Mouse (Mus musculus) kidney, embryonic 16.5 days (tissue): Measurements from ENCODE around the gene Clstn2. TPM values are rescaled to one million over a fixed set of nuclear protein-coding genes. Genes with fewer than 3 reads are reported as not detected.

Source experiments
- ATAC-seq: fragments of 200-750 bp; cut with Nextera tagmentation; 2 replicates; pipeline ENCODE4 v1.8.0; 2017; ENCODE audit warnings: moderate TSS enrichment; ENCODE audit not compliant: low FRiP score, low TSS enrichment
- H3K27ac ChIP-seq: fragments of 300-500 bp; sonication (generic); 2 replicates; pipeline ENCODE4 v1.5.1; 2014; ENCODE audit warnings: low read length
- H3K27me3 ChIP-seq: fragments of 300-500 bp; sonication (generic); 2 replicates; pipeline ENCODE4 v1.6.1; 2014; ENCODE audit warnings: low read length, control low read depth, mixed read lengths; ENCODE audit not compliant: insufficient read depth
- H3K36me3 ChIP-seq: fragments of 300-500 bp; sonication (generic); 2 replicates; pipeline ENCODE4 v1.6.1; 2014; ENCODE audit warnings: low read length, control low read depth, mixed read lengths; ENCODE audit not compliant: insufficient read depth
- H3K4me1 ChIP-seq: fragments of 300-500 bp; sonication (generic); 2 replicates; pipeline ENCODE4 v1.6.1; 2014; ENCODE audit warnings: low read length, control low read depth, mixed read lengths; ENCODE audit not compliant: insufficient read depth
- H3K4me2 ChIP-seq: fragments of 300-500 bp; sonication (generic); replicated peaks from 2 replicates; pipeline ENCODE4 v1.6.1; 2014; ENCODE audit warnings: low read depth, low read length
- H3K4me3 ChIP-seq: fragments of 300-500 bp; sonication (generic); 2 replicates; pipeline ENCODE4 v1.5.1; 2014; ENCODE audit warnings: mild to moderate bottlenecking, low read length
- H3K9ac ChIP-seq: fragments of 300-500 bp; sonication (generic); replicated peaks from 2 replicates; pipeline ENCODE4 v1.6.1; 2014; ENCODE audit warnings: low read length
- H3K9me3 ChIP-seq: fragments of 300-500 bp; sonication (generic); 2 replicates; pipeline ENCODE4 v1.6.1; 2016; ENCODE audit warnings: low read length, control low read depth
- WGBS: fragments of 180-500 bp; shearing (Covaris S2); extraction: QIAGEN DNeasy Blood & Tissue Kit; methylation state at CpG from one replicate; pipeline ENCODE4 v1.1.7; 2014; 5-methylcytosine and 5-hydroxymethylcytosine counted together
- polyA plus RNA-seq: library from polyadenylated mRNA; unstranded; fragments of >200 nt; fragmentation: Nextera tagmentation; extraction: Ambion mirVana; gene quantifications from 2 replicates; pipeline ENCODE4 v1.2.1, GENCODE M21; 2015

Gene Clstn2
- polyA plus RNA-seq, 1 experiment from 2014 or later: 1.5 TPM

- H3K4me1 ChIP-seq: no peaks in the 10 kb centered on the region
- H3K4me2 ChIP-seq: no peak overlapping the region
- H3K27me3 ChIP-seq: no peaks in the 10 kb centered on the region
- no peaks in the 10 kb centered on the region for H3K9me3 ChIP-seq
- no peak for ATAC-seq
- WGBS: 74% methylated on average over 7 of the region's 7 CpGs
- no peaks in the 10 kb centered on the region for H3K36me3 ChIP-seq
- H3K27ac ChIP-seq: no peak overlapping the region
- H3K9ac ChIP-seq: no peak overlapping the region
- H3K4me3 ChIP-seq: no peak overlapping the region
Observed at GRCm38 (mm10) chr9:97570881-97571280, 462.1 kb downstream of the Clstn2 start.

- Histone ChIP-seq H3K4me3 (no peak overlapping the region), H3K36me3 (no peaks in the 10 kb centered on the region), H3K9ac (no peak overlapping the region), H3K27ac (no peak overlapping the region), H3K4me2 (no peak overlapping the region), H3K4me1 (no peaks in the 10 kb centered on the region), H3K9me3 (no peaks in the 10 kb centered on the region), H3K27me3 (no peaks in the 10 kb centered on the region)
- ATAC-seq: no peak
- 90% methylated on average over 6 of the region's 6 CpGs for WGBS
Observed at GRCm38 (mm10) chr9:97563121-97563520, 469.9 kb downstream of the Clstn2 start.

GRCm38 (mm10) chr9:97544359-97544758, 488.6 kb downstream of the Clstn2 start:
- no peaks in the 10 kb centered on the region for H3K4me1 ChIP-seq
- H3K27me3 ChIP-seq: no peaks in the 10 kb centered on the region
- H3K4me3 ChIP-seq: no peak overlapping the region
- no peak for ATAC-seq
- no peak overlapping the region for H3K4me2 ChIP-seq
- no peak overlapping the region for H3K9ac ChIP-seq
- H3K27ac ChIP-seq: no peak overlapping the region
- no peaks in the 10 kb centered on the region for H3K36me3 ChIP-seq
- 94% methylated on average over 4 of the region's 4 CpGs for WGBS
- H3K9me3 ChIP-seq: no peaks in the 10 kb centered on the region

- Histone ChIP-seq H3K4me1 (no peaks in the 10 kb centered on the region), H3K4me3 (no peak overlapping the region), H3K27me3 (no peaks in the 10 kb centered on the region), H3K36me3 (no peaks in the 10 kb centered on the region), H3K27ac (no peak overlapping the region), H3K9me3 (no peaks in the 10 kb centered on the region), H3K4me2 (no peak overlapping the region), H3K9ac (no peak overlapping the region)
- WGBS: 91% methylated on average over 6 of the region's 6 CpGs
- ATAC-seq: no peak
Observed at GRCm38 (mm10) chr9:97541419-97541818, 491.6 kb downstream of the Clstn2 start.

GRCm38 (mm10) chr9:97538075-97538779, 494.8 kb downstream of the Clstn2 start:
- WGBS: 37% methylated on average over 8 of the region's 8 CpGs
- no peaks in the 10 kb centered on the region for H3K36me3 ChIP-seq
- H3K4me2 ChIP-seq: no peak overlapping the region

GRCm38 (mm10) chr9:97534196-97534595, 498.8 kb downstream of the Clstn2 start:
- H3K36me3 ChIP-seq: no peaks in the 10 kb centered on the region
- H3K9me3 ChIP-seq: no peaks in the 10 kb centered on the region
- no peak overlapping the region for H3K27ac ChIP-seq
- H3K4me3 ChIP-seq: no peak overlapping the region
- H3K4me2 ChIP-seq: no peak overlapping the region
- no peak overlapping the region for H3K9ac ChIP-seq
- ATAC-seq: no peak
- 92% methylated on average over 2 of the region's 2 CpGs for WGBS
- no peaks in the 10 kb centered on the region for H3K27me3 ChIP-seq
- H3K4me1 ChIP-seq: no peaks in the 10 kb centered on the region

More at GRCm38 (mm10) chr9:97538075-97538779, 494.8 kb downstream of the Clstn2 start:
- Histone ChIP-seq H3K9ac (no peak overlapping the region), H3K4me3 (no peak overlapping the region), H3K9me3 (no peaks in the 10 kb centered on the region), H3K27me3 (no peaks in the 10 kb centered on the region), H3K27ac (no peak overlapping the region), H3K4me1 (no peaks in the 10 kb centered on the region)
- no peak for ATAC-seq

GRCm38 (mm10) chr9:97533306-97533705, 499.7 kb downstream of the Clstn2 start:
- H3K27me3 ChIP-seq: no peaks in the 10 kb centered on the region
- ATAC-seq: no peak
- WGBS: 72% methylated on average over 3 of the region's 3 CpGs

GRCm38 (mm10) chr9:97532536-97532935, 500.4 kb downstream of the Clstn2 start:
- Histone ChIP-seq H3K4me3 (no peak overlapping the region), H3K4me2 (no peak overlapping the region), H3K27ac (no peak overlapping the region), H3K9me3 (no peaks in the 10 kb centered on the region), H3K9ac (no peak overlapping the region), H3K27me3 (no peaks in the 10 kb centered on the region), H3K36me3 (no peaks in the 10 kb centered on the region), H3K4me1 (no peaks in the 10 kb centered on the region)
- ATAC-seq: no peak
- WGBS: 90% methylated on average over 13 of the region's 13 CpGs

More at GRCm38 (mm10) chr9:97533306-97533705, 499.7 kb downstream of the Clstn2 start:
- Histone ChIP-seq H3K36me3 (no peaks in the 10 kb centered on the region), H3K9me3 (no peaks in the 10 kb centered on the region), H3K27ac (no peak overlapping the region), H3K4me3 (no peak overlapping the region), H3K4me2 (no peak overlapping the region), H3K4me1 (no peaks in the 10 kb centered on the region), H3K9ac (no peak overlapping the region)

GRCm38 (mm10) chr9:97527926-97528325, 505.1 kb downstream of the Clstn2 start:
- Histone ChIP-seq H3K4me2 (no peak overlapping the region), H3K4me3 (no peak overlapping the region), H3K27me3 (no peaks in the 10 kb centered on the region), H3K36me3 (no peaks in the 10 kb centered on the region), H3K27ac (no peak overlapping the region), H3K4me1 (no peaks in the 10 kb centered on the region), H3K9ac (no peak overlapping the region), H3K9me3 (no peaks in the 10 kb centered on the region)
- ATAC-seq: no peak
- 88% methylated on average over 1 of the region's 1 CpGs for WGBS

- no peak overlapping the region for H3K4me2 ChIP-seq
- WGBS: 90% methylated on average over 1 of the region's 1 CpGs
- H3K4me3 ChIP-seq: no peak overlapping the region
- no peak overlapping the region for H3K9ac ChIP-seq
- no peaks in the 10 kb centered on the region for H3K36me3 ChIP-seq
- no peaks in the 10 kb centered on the region for H3K4me1 ChIP-seq
- no peak for ATAC-seq
- H3K9me3 ChIP-seq: no peaks in the 10 kb centered on the region
- H3K27me3 ChIP-seq: no peaks in the 10 kb centered on the region
- no peak overlapping the region for H3K27ac ChIP-seq
Observed at GRCm38 (mm10) chr9:97527276-97527675, 505.7 kb downstream of the Clstn2 start.
